Mouse (Mus musculus) testis, adult 2 months (tissue): Measurements from ENCODE around the gene Abt1. TPM values are rescaled to one million over a fixed set of nuclear protein-coding genes. Genes with fewer than 3 reads are reported as not detected.
A peak's percentile ranks its signal among the peaks of the same experiment; 100 is the strongest.

Source experiments
- H3K27ac ChIP-seq: fragments of 200-500 bp; 2 replicates; pipeline ENCODE4 v1.5.1; 2012; ENCODE audit warnings: low read depth, low read length; ENCODE audit not compliant: control insufficient read depth, insufficient read depth
- H3K27me3 ChIP-seq: fragments of 200-500 bp; 2 replicates; pipeline ENCODE4 v1.6.1; 2012; ENCODE audit warnings: mild to moderate bottlenecking, low read length, moderate library complexity; ENCODE audit not compliant: control insufficient read depth, insufficient read depth
- H3K36me3 ChIP-seq: fragments of 200-500 bp; 2 replicates; pipeline ENCODE4 v1.6.1; 2012; ENCODE audit warnings: mild to moderate bottlenecking, low read length; ENCODE audit not compliant: control insufficient read depth, insufficient read depth
- H3K4me1 ChIP-seq: fragments of 200-500 bp; 2 replicates; pipeline ENCODE4 v1.6.1; 2012; ENCODE audit warnings: low read length; ENCODE audit not compliant: control insufficient read depth, insufficient read depth
- H3K4me3 ChIP-seq: fragments of 200-500 bp; 2 replicates; pipeline ENCODE4 v1.5.1; 2012; ENCODE audit warnings: low read depth, mild to moderate bottlenecking, low read length, moderate library complexity, mixed read lengths; ENCODE audit not compliant: control insufficient read depth
- CTCF ChIP-seq: fragments of 200-500 bp; IDR thresholded peaks from 2 replicates; pipeline ENCODE4 v1.5.1; 2012; ENCODE audit warnings: low read depth, mild to moderate bottlenecking, inconsistent platforms, low read length, moderate library complexity; ENCODE audit not compliant: control insufficient read depth, insufficient read depth, insufficient replicate concordance
- POLR2A ChIP-seq: fragments of 200-500 bp; IDR thresholded peaks from 2 replicates; pipeline ENCODE4 v1.6.1; 2012; ENCODE audit warnings: low read depth, mild to moderate bottlenecking, inconsistent platforms, low read length, moderate library complexity; ENCODE audit not compliant: control insufficient read depth
- polyA plus RNA-seq: library from polyadenylated mRNA; depleted of rRNA; stranded (reverse); fragments of >200 nt; gene quantifications from 2 replicates; pipeline ENCODE4 v1.2.3, GENCODE M21; 2012

Gene Abt1
- polyA plus RNA-seq, 1 experiment = 2.0 TPM

DNA sequence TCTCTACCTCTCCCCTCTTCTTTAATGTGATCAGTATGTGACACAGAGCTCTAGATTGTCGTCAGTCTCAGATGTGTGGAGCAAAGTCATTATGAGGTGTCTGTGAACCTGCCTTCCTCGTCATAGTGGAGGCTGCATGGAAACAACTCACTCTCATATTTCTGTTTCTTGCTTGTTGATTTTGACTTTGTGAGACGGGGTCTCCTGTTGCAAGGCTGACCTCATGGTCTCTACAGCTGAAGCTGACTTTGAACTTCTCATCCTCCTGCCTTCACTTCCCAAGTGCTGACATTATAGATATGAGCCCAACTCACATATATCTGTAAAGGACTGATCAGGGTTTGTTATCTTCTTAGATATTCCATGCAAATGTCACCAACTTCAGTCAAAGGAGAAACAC is 25.1 kb upstream of the Abt1 start:
- Histone ChIP-seq H3K36me3 (no peaks in the 10 kb centered on the region), H3K27me3 (no peaks in the 10 kb centered on the region), H3K4me1 (peaks cover 11% of the 10 kb centered on the region), H3K4me3 (no peak overlapping the region), H3K27ac (no peak overlapping the region)
- TF ChIP-seq POLR2A (no peak), CTCF (no peak)

DNA sequence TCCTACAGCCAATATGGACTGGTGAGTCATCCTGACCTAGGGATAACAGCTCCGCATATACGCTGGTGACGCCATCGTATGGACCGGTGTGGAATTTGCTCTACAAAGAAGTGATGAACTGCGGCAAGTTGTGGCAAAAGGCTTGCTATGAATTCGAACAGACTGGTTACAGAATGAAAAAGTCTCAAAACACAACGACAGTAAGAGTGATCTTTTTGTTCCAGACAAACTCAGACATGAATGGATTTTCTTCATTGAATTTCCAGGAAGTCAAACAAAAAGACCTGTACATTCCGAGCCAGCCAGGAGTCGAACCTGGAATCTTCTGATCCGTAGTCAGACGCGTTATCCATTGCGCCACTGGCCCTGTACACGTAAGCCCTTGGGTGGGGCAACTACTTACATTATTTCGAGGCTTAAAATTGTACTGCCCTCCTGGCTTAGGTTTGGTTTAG is 22.9 kb upstream of the Abt1 start:
- Histone ChIP-seq H3K4me3 (peak overlapping the region; percentile 78), H3K4me1 (peaks cover 11% of the 10 kb centered on the region), H3K27me3 (no peaks in the 10 kb centered on the region), H3K36me3 (no peaks in the 10 kb centered on the region), H3K27ac (peak overlapping the region; percentile 69)
- TF ChIP-seq POLR2A (no peak), CTCF (no peak)

DNA sequence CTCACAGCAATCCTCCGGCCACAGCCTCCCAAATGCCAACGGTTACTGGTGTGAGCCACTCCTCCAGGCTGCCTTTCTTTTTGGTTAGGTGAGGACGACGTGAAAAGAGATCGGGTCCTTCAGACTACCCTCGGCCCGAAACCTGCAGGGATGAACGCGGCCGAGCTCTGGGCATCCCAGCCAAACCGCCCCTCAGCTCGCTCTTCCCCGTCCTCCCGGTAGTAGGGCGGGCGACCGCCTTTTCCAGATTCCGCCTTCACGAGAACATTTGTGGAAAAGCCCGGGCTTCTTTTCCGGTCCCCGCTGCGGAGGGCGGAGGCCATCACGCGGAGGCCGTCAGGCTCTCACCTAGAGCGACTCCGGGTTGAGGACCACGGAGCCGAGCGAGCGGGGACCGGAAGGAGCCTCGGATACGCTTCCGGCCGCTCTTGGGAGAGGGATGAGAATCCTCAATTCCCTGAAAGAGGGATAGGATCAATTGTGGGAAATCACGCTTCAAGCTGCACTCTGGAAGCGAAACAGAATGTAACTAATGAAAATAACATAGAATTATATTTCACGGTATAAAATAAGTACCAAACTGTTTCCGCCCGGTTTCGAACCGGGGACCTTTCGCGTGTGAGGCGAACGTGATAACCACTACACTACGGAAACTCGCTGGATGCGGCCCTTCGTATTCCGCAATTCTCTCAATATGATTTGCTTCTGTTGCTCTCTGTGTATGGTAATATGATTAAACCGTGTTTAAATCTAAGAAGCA is 22.1 kb upstream of the Abt1 start:
- peaks cover 11% of the 10 kb centered on the region for H3K4me1 ChIP-seq
- H3K27me3 ChIP-seq = no peaks in the 10 kb centered on the region
- peak overlapping the region; percentile 98 for H3K27ac ChIP-seq
- peak overlapping the region; percentile 86 for H3K4me3 ChIP-seq
- TF ChIP-seq CTCF = no peak
- peak; percentile 71 for TF ChIP-seq POLR2A
- no peaks in the 10 kb centered on the region for H3K36me3 ChIP-seq

GRCm38 (mm10) chr13:23445156-23445555 is 21.5 kb upstream of the Abt1 start:
- Histone ChIP-seq H3K4me3 (peak overlapping the region; percentile 86), H3K27ac (peak overlapping the region; percentile 98), H3K36me3 (no peaks in the 10 kb centered on the region), H3K4me1 (peaks cover 11% of the 10 kb centered on the region), H3K27me3 (no peaks in the 10 kb centered on the region)
- no peak for TF ChIP-seq CTCF
- no peak for TF ChIP-seq POLR2A

DNA sequence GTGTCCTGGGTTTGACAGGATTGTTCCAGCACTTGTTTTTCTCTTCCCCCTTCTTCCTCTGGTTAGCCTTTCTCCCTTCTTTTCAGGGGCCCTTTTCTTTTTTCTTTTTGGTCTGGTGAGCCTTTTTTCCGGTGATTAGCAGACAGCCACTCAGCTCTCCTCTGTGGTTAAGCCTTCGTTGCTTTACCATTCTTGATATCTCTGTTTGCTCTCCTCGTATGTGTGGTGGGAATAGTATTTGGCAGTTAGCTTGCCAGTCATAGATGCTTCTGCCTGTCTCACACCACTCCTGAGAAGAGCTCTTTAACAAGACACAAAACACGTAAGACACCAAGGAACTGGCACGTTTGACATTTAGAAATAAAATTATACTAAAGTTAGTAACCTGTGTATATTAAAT is 20.8 kb upstream of the Abt1 start:
- TF ChIP-seq POLR2A = no peak
- no peak for TF ChIP-seq CTCF
- Histone ChIP-seq H3K27ac (peak overlapping the region; percentile 58; the same call in 1 of the 2 replicates), H3K4me3 (no peak overlapping the region), H3K36me3 (no peaks in the 10 kb centered on the region), H3K27me3 (no peaks in the 10 kb centered on the region), H3K4me1 (peaks cover 11% of the 10 kb centered on the region)

DNA sequence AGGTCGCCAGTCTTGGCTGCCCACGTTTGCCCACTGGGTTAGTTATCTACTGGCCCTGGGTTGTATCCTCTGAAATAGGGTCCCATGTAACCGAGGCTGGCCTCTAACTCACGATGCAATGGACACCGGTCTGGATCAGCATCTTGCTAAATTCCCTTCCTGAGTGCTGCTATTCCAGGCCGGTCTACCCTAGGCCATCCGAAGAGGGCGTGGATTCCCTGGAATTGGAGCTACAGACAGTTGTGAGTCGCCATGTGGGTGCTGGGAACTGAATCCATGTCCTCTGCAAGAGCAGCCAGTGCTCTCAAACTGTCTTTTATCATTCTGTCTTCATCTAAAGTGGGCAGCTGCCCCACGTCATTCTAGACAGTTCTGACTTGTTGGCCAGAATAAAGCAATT is 16.2 kb upstream of the Abt1 start:
- TF ChIP-seq POLR2A (no peak), CTCF (no peak)
- no peaks in the 10 kb centered on the region for H3K36me3 ChIP-seq
- H3K4me1 ChIP-seq = peaks cover 3% of the 10 kb centered on the region
- no peak overlapping the region for H3K4me3 ChIP-seq
- no peak overlapping the region for H3K27ac ChIP-seq
- no peaks in the 10 kb centered on the region for H3K27me3 ChIP-seq

DNA sequence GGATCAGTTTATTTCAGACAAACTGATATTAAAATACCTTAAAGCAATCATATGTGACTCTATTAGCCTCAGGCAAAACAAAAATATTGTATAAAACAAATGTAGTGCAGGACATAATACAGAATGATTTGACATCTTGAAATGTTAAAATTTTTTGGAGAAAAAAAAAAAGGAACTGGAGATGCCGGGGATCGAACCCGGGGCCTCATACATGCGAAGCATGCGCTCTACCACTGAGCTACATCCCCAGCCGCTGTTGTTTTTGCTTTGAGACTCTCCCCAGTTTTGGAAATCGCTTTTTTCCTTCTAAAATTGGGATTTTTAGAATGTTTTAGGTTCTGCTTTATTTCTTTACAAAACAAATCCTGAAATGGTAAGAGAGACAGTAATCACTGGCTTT is 14.9 kb upstream of the Abt1 start:
- TF ChIP-seq CTCF (no peak), POLR2A (no peak)
- Histone ChIP-seq H3K36me3 (no peaks in the 10 kb centered on the region), H3K27ac (no peak overlapping the region), H3K27me3 (no peaks in the 10 kb centered on the region), H3K4me1 (no peaks in the 10 kb centered on the region; the same call in 1 of the 2 replicates), H3K4me3 (no peak overlapping the region)

GRCm38 (mm10) chr13:23437908-23438307 is 14.2 kb upstream of the Abt1 start:
- Histone ChIP-seq H3K27me3 (no peaks in the 10 kb centered on the region), H3K4me3 (no peak overlapping the region), H3K36me3 (no peaks in the 10 kb centered on the region), H3K27ac (no peak overlapping the region), H3K4me1 (no peaks in the 10 kb centered on the region; the same call in 1 of the 2 replicates)
- TF ChIP-seq POLR2A (no peak), CTCF (no peak)
